Mouse (Mus musculus): ENCODE measurements around the gene Tma7. TPM values are rescaled to one million over a fixed set of nuclear protein-coding genes. Genes with fewer than 3 reads are reported as not detected.

Gene Tma7
- polyA plus RNA-seq, 1 experiment = 144 TPM

DNA sequence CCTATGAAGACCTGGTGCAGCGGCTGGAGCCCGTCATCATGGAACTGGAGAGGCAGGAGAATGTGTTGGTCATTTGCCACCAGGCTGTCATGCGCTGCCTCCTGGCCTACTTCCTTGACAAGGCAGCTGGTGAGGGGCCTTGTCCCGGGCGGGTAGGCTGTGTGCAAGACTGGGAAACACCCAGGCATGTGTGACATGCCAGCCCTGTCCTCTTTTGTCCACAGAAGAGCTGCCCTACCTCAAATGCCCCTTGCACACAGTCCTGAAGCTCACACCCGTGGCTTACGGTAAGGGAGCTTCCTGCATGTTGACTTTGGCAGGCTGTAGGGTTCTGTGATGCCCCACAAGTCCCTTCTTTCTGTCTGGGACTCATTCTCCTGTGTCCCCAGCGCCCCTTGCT, 54.9 kb downstream of the Tma7 start:
- DNase-seq = no peak
- TF ChIP-seq POLR2A (IDR thresholded peaks at IDR 0.05; ENCODE audit: borderline replicate concordance, insufficient read depth, low read length) (no peak), CTCF (IDR thresholded peaks at IDR 0.05; ENCODE audit: borderline replicate concordance, insufficient read depth, low read depth, low read length) (no peak)
- WGBS = 36% methylated on average over 8 of the region's 8 CpGs
- no peak overlapping the region for H3K27ac ChIP-seq (ENCODE audit: insufficient read depth, low read length)
- H3K4me1 ChIP-seq (ENCODE audit: control insufficient read depth, insufficient read depth, low read length) = no peaks in the 10 kb centered on the region
- H3K27me3 ChIP-seq (ENCODE audit: control insufficient read depth, insufficient read depth, low read length) = no peaks in the 10 kb centered on the region
- H3K4me3 ChIP-seq (replicated peaks; ENCODE audit: insufficient read depth, low read depth, low read length) = no peak overlapping the region

Other genes with a start within 250 kb of the Tma7 start
- 22.6 and 28.2 TPM in 2 replicates for gene Slc26a6, start 229.3 kb downstream of the Tma7 start, polyA plus RNA-seq (2012; rRNA removed)
- 0.39 and 0.92 TPM in 2 replicates for gene Tmem89, start 168.0 kb downstream of the Tma7 start, polyA plus RNA-seq (2012; rRNA removed)
- 672 and 690 TPM in 2 replicates for gene Uqcrc1, start 146.0 kb downstream of the Tma7 start, polyA plus RNA-seq (2012; rRNA removed)
- gene Col7a1, start 129.0 kb downstream of the Tma7 start, polyA plus RNA-seq (2012; rRNA removed) = 11.3 and 14.1 TPM in 2 replicates
- gene Ucn2, start 96.6 kb downstream of the Tma7 start, polyA plus RNA-seq (2012; rRNA removed) = 0.47 and 0.48 TPM in 2 replicates
- gene Pfkfb4, start 90.8 kb downstream of the Tma7 start, polyA plus RNA-seq (2012; rRNA removed) = 17.5 and 20.1 TPM in 2 replicates
- gene Shisa5, start 44.0 kb downstream of the Tma7 start, polyA plus RNA-seq (2012; rRNA removed) = 75.0 and 79.8 TPM in 2 replicates
- 39.9 and 40.4 TPM in 2 replicates for gene Trex1, start 22.9 kb downstream of the Tma7 start, polyA plus RNA-seq (2012; rRNA removed)
- gene Atrip, start 8.5 kb downstream of the Tma7 start, polyA plus RNA-seq (2012; rRNA removed) = 38.0 and 39.1 TPM in 2 replicates
- gene Ccdc51, start 94 bp downstream of the Tma7 start, polyA plus RNA-seq (2012; rRNA removed) = 6.6 and 7.7 TPM in 2 replicates
- 26.4 and 26.6 TPM in 2 replicates for gene Plxnb1, start 12.8 kb upstream of the Tma7 start, polyA plus RNA-seq (2012; rRNA removed)
- not detected in 2 replicates for gene Fbxw21, start 79.5 kb upstream of the Tma7 start, polyA plus RNA-seq (2012; rRNA removed)
- not detected in 2 replicates for gene Fbxw13, start 113.4 kb upstream of the Tma7 start, polyA plus RNA-seq (2012; rRNA removed)
- gene Fbxw20, start 152.2 kb upstream of the Tma7 start, polyA plus RNA-seq (2012; rRNA removed) = not detected in 2 replicates
- gene Fbxw14, start 205.1 kb upstream of the Tma7 start, polyA plus RNA-seq (2012; rRNA removed) = not detected in 2 replicates